Mouse (Mus musculus): ENCODE data around the gene Ube2e1. TPM values are rescaled to one million over a fixed set of nuclear protein-coding genes. Genes with fewer than 3 reads are reported as not detected.

Ube2e1 gene
- polyA plus RNA-seq, 1 experiment from 2014 or later, result 31.7 TPM

DNA sequence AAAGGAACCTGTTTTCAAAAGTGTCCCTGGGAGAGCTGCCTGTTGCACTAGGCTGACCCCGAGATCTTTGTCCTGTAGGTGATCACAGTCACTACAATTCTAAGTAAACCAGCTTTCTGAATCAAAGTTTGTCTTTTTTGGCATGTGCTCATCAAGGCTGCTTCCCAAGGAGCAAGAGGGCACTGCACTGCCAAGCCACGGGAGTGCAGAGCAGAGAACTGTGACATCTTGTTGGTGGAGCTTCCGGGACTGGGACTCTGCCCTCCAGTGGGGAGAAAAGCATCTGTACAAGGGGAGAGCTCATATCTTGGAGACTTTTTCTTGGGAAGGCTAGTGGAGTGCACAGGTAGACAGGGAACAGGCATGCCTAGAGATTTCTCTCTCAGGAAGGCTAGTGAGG lies 21.9 kb upstream of the Ube2e1 start:
- Histone ChIP-seq H3K9ac (no peak overlapping the region), H3K4me2 (no peak overlapping the region), H3K4me1 (replicated peaks) (no peaks in the 10 kb centered on the region), H3K9me3 (replicated peaks) (no peaks in the 10 kb centered on the region), H3K36me3 (replicated peaks) (no peaks in the 10 kb centered on the region), H3K27ac (replicated peaks) (no peak overlapping the region), H3K4me3 (replicated peaks) (no peak overlapping the region), H3K27me3 (no peaks in the 10 kb centered on the region)
- ATAC-seq (ENCODE audit: insufficient read depth), result no peak
- WGBS (ENCODE audit: insufficient replicate concordance), result 41% methylated on average over 3 of the region's 3 CpGs

DNA sequence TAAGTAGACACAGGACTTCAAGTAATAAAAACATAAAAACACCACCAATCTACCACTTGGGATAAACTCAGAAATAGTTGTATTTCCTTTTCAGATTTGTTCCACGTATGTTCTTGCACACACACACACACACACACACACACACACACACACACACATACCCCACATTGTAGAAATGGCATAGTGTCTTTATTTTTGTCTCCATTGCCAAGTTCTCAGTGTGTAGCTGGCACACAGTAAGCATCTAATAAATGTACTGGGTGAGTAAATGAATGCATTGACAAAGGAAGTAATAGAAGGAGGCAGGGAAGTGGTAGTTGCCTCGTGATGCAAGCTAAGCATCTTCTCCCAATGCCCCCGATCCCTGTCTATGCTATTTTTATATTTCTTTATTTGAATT lies 21.3 kb upstream of the Ube2e1 start:
- no peaks in the 10 kb centered on the region for H3K4me1 ChIP-seq (replicated peaks)
- H3K27ac ChIP-seq (replicated peaks), result no peak overlapping the region
- ATAC-seq (ENCODE audit: insufficient read depth), result no peak
- no peaks in the 10 kb centered on the region for H3K36me3 ChIP-seq (replicated peaks)
- no peak overlapping the region for H3K4me2 ChIP-seq
- H3K27me3 ChIP-seq, result no peaks in the 10 kb centered on the region
- 48% methylated on average over 3 of the region's 3 CpGs for WGBS (ENCODE audit: insufficient replicate concordance)
- H3K4me3 ChIP-seq (replicated peaks), result no peak overlapping the region
- H3K9ac ChIP-seq, result no peak overlapping the region
- H3K9me3 ChIP-seq (replicated peaks), result no peaks in the 10 kb centered on the region

DNA sequence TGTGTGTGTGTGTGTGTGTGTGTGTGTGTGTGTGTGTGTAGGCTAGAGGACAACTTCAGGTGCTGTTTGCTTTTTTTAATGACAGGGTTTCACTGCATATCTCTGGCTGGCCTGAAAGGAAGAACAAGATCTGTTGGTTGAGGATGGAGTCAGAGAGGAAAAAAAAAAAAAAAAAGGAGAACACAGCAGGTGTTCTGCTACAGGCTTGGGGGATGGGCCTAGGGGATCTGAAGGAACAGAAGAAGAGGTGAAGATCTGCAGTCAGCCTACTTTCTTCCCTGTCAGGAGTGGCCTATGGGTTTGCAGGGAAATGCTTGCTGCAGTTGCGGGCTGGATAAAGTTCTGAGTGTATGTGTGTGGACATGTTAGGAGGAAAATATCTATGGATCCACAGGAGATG lies 19.0 kb upstream of the Ube2e1 start:
- no peaks in the 10 kb centered on the region for H3K4me1 ChIP-seq (replicated peaks)
- H3K27ac ChIP-seq (replicated peaks), result no peak overlapping the region
- no peaks in the 10 kb centered on the region for H3K9me3 ChIP-seq (replicated peaks)
- WGBS (ENCODE audit: insufficient replicate concordance), result 71% methylated on average over 1 of the region's 1 CpGs
- H3K4me2 ChIP-seq, result no peak overlapping the region
- H3K27me3 ChIP-seq, result no peaks in the 10 kb centered on the region
- no peaks in the 10 kb centered on the region for H3K36me3 ChIP-seq (replicated peaks)
- H3K9ac ChIP-seq, result no peak overlapping the region
- ATAC-seq (ENCODE audit: insufficient read depth), result no peak
- no peak overlapping the region for H3K4me3 ChIP-seq (replicated peaks)

DNA sequence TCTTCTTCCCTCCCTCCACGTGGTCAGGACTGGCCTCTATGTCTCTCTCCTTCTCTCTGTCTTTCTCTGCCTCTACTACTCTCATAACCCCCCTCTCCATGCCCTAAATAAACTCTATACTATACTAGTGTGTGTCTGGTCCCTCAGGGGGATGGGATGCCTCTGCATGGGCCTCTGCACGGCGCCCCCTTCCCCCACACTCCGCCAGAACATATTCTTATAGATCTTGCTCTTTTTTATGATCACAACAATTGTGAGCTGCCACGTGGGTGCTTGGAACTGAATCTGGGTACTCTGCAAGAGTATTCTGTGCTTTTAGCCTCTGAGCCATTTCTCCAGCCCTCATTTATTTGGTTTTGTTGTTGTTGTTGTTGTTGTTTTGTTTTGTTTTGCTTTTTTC lies 18.2 kb upstream of the Ube2e1 start:
- WGBS (ENCODE audit: insufficient replicate concordance), result 34% methylated on average over 5 of the region's 5 CpGs
- no peak overlapping the region for H3K4me2 ChIP-seq
- H3K36me3 ChIP-seq (replicated peaks), result no peaks in the 10 kb centered on the region
- ATAC-seq (ENCODE audit: insufficient read depth), result no peak
- no peaks in the 10 kb centered on the region for H3K4me1 ChIP-seq (replicated peaks)
- H3K27ac ChIP-seq (replicated peaks), result no peak overlapping the region
- no peaks in the 10 kb centered on the region for H3K9me3 ChIP-seq (replicated peaks)
- no peak overlapping the region for H3K9ac ChIP-seq
- H3K27me3 ChIP-seq, result no peaks in the 10 kb centered on the region
- no peak overlapping the region for H3K4me3 ChIP-seq (replicated peaks)

DNA sequence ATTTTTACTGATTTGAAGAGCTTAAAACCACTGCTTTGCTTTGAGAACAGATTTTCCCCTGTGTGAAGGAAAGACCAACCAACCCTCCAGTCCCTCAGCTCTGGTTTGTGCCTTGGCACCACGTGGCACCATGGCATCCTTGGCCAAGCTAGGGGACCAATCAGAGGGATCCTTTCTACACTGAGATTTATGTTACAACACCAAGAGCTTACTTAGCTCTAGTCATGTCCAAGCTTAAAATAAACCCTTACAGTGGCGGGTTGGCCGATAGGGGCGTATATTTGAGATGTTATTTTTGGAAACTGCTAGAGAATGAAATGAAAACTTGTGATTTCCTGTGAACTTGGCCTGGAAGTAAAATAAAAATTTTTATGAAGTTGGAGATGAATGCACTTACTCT lies 11.9 kb upstream of the Ube2e1 start:
- no peaks in the 10 kb centered on the region for H3K9me3 ChIP-seq (replicated peaks)
- H3K4me2 ChIP-seq, result no peak overlapping the region
- no peaks in the 10 kb centered on the region for H3K36me3 ChIP-seq (replicated peaks)
- H3K4me3 ChIP-seq (replicated peaks), result no peak overlapping the region
- H3K4me1 ChIP-seq (replicated peaks), result no peaks in the 10 kb centered on the region
- no peak overlapping the region for H3K9ac ChIP-seq
- H3K27me3 ChIP-seq, result no peaks in the 10 kb centered on the region
- no peak overlapping the region for H3K27ac ChIP-seq (replicated peaks)
- no peak for ATAC-seq (ENCODE audit: insufficient read depth)
- 52% methylated on average over 4 of the region's 4 CpGs for WGBS (ENCODE audit: insufficient replicate concordance)

DNA sequence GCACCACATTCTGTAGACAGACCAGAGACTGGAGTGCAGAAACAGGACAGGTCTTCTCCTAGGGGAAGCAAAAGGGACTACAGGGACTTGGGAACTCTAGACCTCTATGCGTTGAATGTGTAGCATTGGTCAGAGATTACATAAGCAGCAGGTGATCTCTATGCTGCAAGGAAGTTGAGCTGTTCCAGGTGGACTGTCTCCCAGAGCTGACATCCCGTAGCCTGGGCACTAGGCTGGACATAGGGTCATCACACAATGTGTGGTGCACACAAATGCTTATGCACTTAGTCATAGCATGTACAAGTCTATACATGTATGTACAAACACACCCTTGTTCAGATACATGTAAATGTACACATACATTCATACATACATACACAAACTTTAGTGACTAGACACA lies 11.1 kb upstream of the Ube2e1 start:
- Histone ChIP-seq H3K4me3 (replicated peaks) (no peak overlapping the region), H3K4me2 (no peak overlapping the region), H3K36me3 (replicated peaks) (no peaks in the 10 kb centered on the region), H3K4me1 (replicated peaks) (no peaks in the 10 kb centered on the region), H3K27ac (replicated peaks) (no peak overlapping the region), H3K9me3 (replicated peaks) (no peaks in the 10 kb centered on the region), H3K27me3 (no peaks in the 10 kb centered on the region), H3K9ac (no peak overlapping the region)
- WGBS (ENCODE audit: insufficient replicate concordance), result 64% methylated on average over 2 of the region's 2 CpGs
- ATAC-seq (ENCODE audit: insufficient read depth), result no peak

DNA sequence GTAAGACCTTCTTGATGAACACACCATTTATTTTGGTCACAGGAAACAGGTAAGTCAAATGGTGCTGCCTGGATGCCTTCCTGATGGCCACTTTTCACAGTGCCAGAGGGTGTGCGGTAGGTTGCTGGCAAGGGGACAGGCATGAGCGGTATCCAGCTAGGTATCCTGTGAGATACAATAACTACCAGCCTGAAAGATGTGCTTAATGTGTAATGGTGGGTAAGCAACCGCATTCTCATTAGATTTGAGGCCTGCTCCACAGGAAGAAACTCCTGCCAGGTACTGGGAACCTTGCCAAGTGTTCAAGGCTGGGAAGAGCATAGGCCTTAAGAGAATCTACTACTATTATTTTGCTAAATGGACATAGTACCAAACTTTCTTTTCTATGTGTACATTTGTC lies 9.4 kb upstream of the Ube2e1 start:
- no peak overlapping the region for H3K27ac ChIP-seq (replicated peaks)
- no peaks in the 10 kb centered on the region for H3K36me3 ChIP-seq (replicated peaks)
- H3K4me1 ChIP-seq (replicated peaks), result no peaks in the 10 kb centered on the region
- no peak for ATAC-seq (ENCODE audit: insufficient read depth)
- H3K27me3 ChIP-seq, result no peaks in the 10 kb centered on the region
- no peak overlapping the region for H3K9ac ChIP-seq
- no peak overlapping the region for H3K4me2 ChIP-seq
- H3K4me3 ChIP-seq (replicated peaks), result no peak overlapping the region
- 67% methylated on average over 3 of the region's 3 CpGs for WGBS (ENCODE audit: insufficient replicate concordance)
- no peaks in the 10 kb centered on the region for H3K9me3 ChIP-seq (replicated peaks)

DNA sequence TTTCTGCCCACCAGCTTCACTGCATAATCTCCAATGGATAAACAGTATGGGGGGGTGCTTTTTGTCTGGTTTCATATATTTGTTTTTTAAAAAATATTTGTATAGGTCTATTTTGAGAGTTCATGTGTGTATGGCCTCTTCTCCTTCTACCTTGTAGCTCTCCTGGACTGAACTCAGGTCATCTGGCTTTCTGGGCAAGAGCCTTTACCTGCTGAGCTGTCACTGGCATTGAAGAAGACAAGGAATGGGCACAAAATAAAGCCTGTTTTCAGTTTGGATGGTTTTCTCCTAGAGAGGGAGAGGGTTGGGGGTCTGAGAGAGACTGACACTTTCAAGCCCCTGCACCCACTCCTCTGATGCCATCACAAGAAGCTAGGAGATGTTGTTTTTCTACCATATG lies 4.4 kb upstream of the Ube2e1 start:
- H3K4me3 ChIP-seq (replicated peaks), result no peak overlapping the region
- no peak overlapping the region for H3K9ac ChIP-seq

DNA sequence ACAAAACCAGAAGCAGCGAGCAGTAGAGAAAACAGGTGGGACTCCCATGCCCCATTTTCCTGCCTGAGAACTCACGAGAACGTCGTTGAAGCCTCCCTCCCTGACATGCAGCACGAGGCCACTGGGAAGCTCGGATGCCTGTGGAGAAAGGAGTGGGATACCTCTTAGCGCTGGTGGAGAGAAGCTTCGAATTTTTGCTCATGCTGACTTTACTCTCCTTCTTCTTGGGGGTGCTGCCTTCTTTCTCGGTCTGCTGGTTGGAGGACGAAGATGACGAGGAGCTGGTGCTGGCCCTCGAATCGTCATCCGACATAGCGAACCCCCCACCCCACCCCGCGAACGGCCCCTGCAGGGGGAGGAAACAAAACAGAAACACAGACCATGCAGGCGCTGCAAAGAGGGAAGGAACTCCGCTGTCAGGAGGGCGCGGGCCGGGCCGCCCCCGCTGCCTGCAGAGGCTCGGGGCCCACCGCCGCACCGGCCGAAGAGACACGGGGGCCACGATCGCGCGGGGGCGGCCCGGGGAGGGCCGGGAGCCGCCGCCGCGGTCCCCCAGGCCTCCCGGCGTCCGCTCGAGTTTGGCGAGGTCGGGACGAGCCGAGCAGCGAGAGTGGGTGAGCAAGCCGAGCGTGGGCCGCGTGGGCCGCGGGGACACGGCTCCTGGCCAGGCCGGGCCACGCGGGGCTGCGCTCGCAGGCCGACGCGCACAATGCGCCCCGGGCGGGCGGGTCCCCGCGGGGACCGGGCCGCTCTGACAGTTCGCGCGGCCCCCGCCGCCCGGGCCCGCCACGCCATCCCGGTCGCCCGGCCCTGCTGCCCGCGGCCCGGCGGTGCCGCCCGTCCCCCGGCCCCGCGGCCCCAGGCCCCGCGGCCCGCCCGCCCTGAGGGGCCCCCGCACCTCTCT lies 618 bp downstream of the Ube2e1 start:
- peak; percentile 67 for ATAC-seq (ENCODE audit: insufficient read depth)
- H3K4me3 ChIP-seq (replicated peaks), result peak overlapping the region; percentile 73
- H3K4me2 ChIP-seq, result peak overlapping the region; percentile 90
- under 1% methylated on average over 88 of the region's 99 CpGs for WGBS (ENCODE audit: insufficient replicate concordance)
- no peak overlapping the region; the same call in 1 of the 2 replicates for H3K27ac ChIP-seq (replicated peaks)
- H3K9ac ChIP-seq, result peak overlapping the region; percentile 74
- no peaks in the 10 kb centered on the region for H3K9me3 ChIP-seq (replicated peaks)
- peaks cover 21% of the 10 kb centered on the region for H3K4me1 ChIP-seq (replicated peaks)
- peaks cover 8% of the 10 kb centered on the region for H3K27me3 ChIP-seq
- H3K36me3 ChIP-seq (replicated peaks), result no peaks in the 10 kb centered on the region

More for the DNA sequence above, 4.4 kb upstream of the Ube2e1 start:
- Histone ChIP-seq H3K4me1 (replicated peaks) (0 out of 2 replicates have a peak, but pooled peaks cover 3% of the 10 kb centered on the region), H3K36me3 (replicated peaks) (no peaks in the 10 kb centered on the region), H3K4me2 (no peak overlapping the region), H3K27me3 (peaks cover 7% of the 10 kb centered on the region), H3K9me3 (replicated peaks) (no peaks in the 10 kb centered on the region), H3K27ac (replicated peaks) (no peak overlapping the region)
- ATAC-seq (ENCODE audit: insufficient read depth), result no peak

DNA sequence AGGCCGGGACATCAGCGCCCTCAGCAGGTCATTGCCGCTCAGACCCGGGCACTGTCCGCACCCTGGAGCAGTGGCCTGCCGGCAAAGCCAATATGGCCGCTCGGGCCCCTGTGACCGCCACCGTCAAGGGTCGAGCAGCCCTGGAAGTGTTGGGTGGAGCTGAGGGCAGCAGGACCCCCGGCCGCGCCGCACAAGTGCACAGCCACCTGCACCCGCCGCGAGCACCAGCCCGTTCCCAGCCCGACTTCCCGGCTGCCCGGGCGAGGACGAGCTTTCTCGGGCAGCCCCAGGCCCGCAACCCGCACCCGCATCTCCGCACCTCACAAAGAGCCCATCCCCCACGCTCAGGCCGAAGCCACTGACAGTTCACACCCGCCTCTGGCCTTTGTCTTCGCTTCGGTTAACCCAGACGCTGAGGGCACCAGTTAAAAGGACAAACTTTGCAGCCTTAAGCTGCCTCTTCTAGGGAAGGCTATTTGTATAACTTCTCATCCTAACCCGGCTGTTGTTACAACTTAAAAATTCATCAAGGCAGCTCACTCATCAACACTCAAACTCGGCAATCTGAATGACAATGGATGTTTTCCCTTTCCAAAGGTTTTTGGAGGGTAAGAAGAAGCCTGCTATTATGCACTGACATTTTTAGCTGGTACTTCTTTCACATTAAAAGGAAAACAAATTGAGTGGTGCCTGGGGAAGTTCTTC lies 4.5 kb downstream of the Ube2e1 start:
- Histone ChIP-seq H3K4me3 (replicated peaks) (peak overlapping the region; percentile 57), H3K4me2 (peak overlapping the region; percentile 75), H3K9ac (peak overlapping the region; percentile 32; the same call in 1 of the 2 replicates), H3K27me3 (peaks cover 8% of the 10 kb centered on the region), H3K4me1 (replicated peaks) (peaks cover 21% of the 10 kb centered on the region), H3K36me3 (replicated peaks) (0 out of 2 replicates have a peak, but pooled peaks cover 6% of the 10 kb centered on the region), H3K9me3 (replicated peaks) (no peaks in the 10 kb centered on the region), H3K27ac (replicated peaks) (no peak overlapping the region)
- 5% methylated on average over 37 of the region's 37 CpGs for WGBS (ENCODE audit: insufficient replicate concordance)
- ATAC-seq (ENCODE audit: insufficient read depth), result peak; percentile 20; the same call in 1 of the 2 replicates
